Mouse (Mus musculus) heart, embryonic 11.5 days (tissue): ENCODE results near the gene Cyp4f17. TPM values are rescaled to one million over a fixed set of nuclear protein-coding genes. Genes with fewer than 3 reads are reported as not detected.
"Not testable (repeated sequence)": the region's sequence is repeated elsewhere in the genome, so short reads cannot be mapped to it uniquely, and the experiment has no call there.

Experiments
- ATAC-seq: fragments of 200-750 bp; cut with Nextera tagmentation; replicated peaks from 2 replicates; pipeline ENCODE4 v1.8.0; 2017; ENCODE audit warnings: moderate library complexity; ENCODE audit not compliant: insufficient number of reproducible peaks, low FRiP score, low TSS enrichment
- H3K27ac ChIP-seq: fragments of 300-500 bp; sonication (generic); 2 replicates; pipeline ENCODE4 v1.5.1; 2014; ENCODE audit warnings: mild to moderate bottlenecking, low read depth, low read length
- H3K27me3 ChIP-seq: fragments of 300-500 bp; sonication (generic); 2 replicates; pipeline ENCODE4 v1.6.1; 2014; ENCODE audit warnings: mild to moderate bottlenecking, low read length, mixed read lengths; ENCODE audit not compliant: control insufficient read depth, insufficient read depth
- H3K36me3 ChIP-seq: fragments of 300-500 bp; sonication (generic); 2 replicates; pipeline ENCODE4 v1.6.1; 2014; ENCODE audit warnings: mild to moderate bottlenecking, low read length, moderate library complexity, mixed read lengths; ENCODE audit not compliant: control insufficient read depth, insufficient read depth
- H3K4me1 ChIP-seq: fragments of 300-500 bp; sonication (generic); 2 replicates; pipeline ENCODE4 v1.6.1; 2014; ENCODE audit warnings: low read length; ENCODE audit not compliant: control insufficient read depth, insufficient read depth
- H3K4me2 ChIP-seq: fragments of 300-500 bp; sonication (generic); 2 replicates; pipeline ENCODE4 v1.6.1; 2014; ENCODE audit warnings: mild to moderate bottlenecking, moderate library complexity
- H3K4me3 ChIP-seq: fragments of 300-500 bp; sonication (generic); 2 replicates; pipeline ENCODE4 v1.5.1; 2014; ENCODE audit warnings: low read depth, low read length
- H3K9ac ChIP-seq: fragments of 300-500 bp; sonication (generic); 2 replicates; pipeline ENCODE4 v1.6.1; 2014; ENCODE audit warnings: mild to moderate bottlenecking, low read depth, low read length, moderate library complexity
- H3K9me3 ChIP-seq: fragments of 300-500 bp; sonication (generic); replicated peaks from 2 replicates; pipeline ENCODE4 v1.6.1; 2016; ENCODE audit warnings: low read length; ENCODE audit not compliant: control insufficient read depth
- WGBS: fragments of 180-500 bp; shearing (Covaris S2); extraction: QIAGEN DNeasy Blood & Tissue Kit; methylation state at CpG from one replicate; pipeline ENCODE4 v1.1.7; 2014; ENCODE audit not compliant: insufficient replicate concordance; 5-methylcytosine and 5-hydroxymethylcytosine counted together
- polyA plus RNA-seq: library from polyadenylated mRNA; unstranded; fragments of >200 nt; fragmentation: Nextera tagmentation; extraction: Ambion mirVana; gene quantifications from 2 replicates; pipeline ENCODE4 v1.2.1, GENCODE M21; 2014

Gene Cyp4f17
- polyA plus RNA-seq, 1 experiment from 2014 or later = 4.6 TPM

DNA sequence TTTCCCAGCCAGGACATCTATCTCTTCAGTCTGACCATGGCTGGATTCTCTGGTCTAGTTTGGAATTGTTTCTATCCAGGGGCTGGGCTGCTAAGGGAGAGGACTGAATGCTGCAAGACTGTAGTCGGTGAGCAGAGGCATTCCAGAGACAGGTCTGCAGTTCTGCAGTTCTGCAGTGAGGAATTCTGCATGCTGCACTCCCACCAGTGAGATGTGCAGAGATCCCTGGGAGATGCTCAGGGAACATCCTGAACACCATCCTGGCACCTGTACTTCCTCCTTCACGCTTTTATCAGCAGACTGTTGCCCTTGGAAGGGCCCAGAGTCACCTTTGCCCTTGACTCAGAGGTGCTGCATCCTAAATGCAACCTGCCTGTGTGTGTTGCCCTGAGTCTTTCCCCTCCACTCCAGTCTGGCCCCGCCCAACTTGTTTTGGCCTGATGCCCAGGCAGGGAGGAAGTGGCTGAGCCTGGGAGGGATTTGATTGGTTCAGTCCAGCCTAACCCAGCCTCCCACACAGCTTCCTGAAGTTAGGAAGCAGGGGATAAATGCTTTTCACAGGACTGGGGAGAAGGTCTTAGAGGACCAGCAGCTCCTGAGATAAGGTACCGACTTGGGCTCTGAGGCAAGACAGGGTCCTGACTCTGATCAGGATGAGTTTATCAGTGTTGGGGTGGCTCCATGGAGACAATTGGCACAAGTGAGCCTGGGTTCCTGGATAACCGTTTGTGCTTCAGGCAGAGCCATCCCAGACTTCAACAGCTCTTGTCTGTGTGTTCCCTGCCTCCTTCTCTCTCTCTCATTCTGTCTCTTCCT, 30.4 kb downstream of the Cyp4f17 start, which contains the start of gene Cyp4f16:
Gene Cyp4f16 (plus strand): TSS at position 508 of the 816 bp plus-strand sequence.
- H3K4me2 ChIP-seq = peak within 1 kb of the TSS; percentile 62
- H3K27ac ChIP-seq, H3K36me3 ChIP-seq, H3K9me3 ChIP-seq, H3K27me3 ChIP-seq, H3K4me1 ChIP-seq: not testable (repeated sequence)
- peak within 1 kb of the TSS; percentile 4; the same call in 1 of the 2 replicates for H3K9ac ChIP-seq
- 7% methylated on average over 5 of the region's 5 CpGs for WGBS
- ATAC-seq = peak; percentile 82
- peak within 1 kb of the TSS; percentile 41 for H3K4me3 ChIP-seq

DNA sequence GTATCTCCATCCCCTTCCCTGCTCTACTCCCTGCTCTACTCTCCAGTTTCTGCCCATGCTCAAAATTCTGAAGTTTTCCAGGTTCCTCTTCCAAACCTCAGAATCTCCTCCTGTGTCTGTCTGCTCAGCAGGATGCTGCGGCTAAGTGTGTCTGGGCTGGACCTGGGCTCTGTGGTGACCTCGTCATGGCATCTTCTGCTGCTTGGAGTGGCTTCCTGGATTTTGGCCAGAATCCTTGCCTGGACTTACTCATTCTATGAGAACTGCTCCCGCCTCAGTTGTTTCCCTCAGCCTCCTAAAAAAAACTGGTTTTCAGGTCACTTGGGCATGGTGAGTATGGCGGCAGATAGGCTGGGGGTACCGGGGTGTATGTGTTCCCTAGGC, 31.0 kb downstream of the Cyp4f17 start:
- H3K4me2 ChIP-seq = peak overlapping the region; percentile 62
- H3K9me3 ChIP-seq = no peaks in the 10 kb centered on the region
- H3K4me3 ChIP-seq = peak overlapping the region; percentile 41
- H3K27me3 ChIP-seq = no peaks in the 10 kb centered on the region
- no peaks in the 10 kb centered on the region for H3K4me1 ChIP-seq
- peak; percentile 10; the same call in 1 of the 2 replicates for ATAC-seq
- H3K9ac ChIP-seq = peak overlapping the region; percentile 4; the same call in 1 of the 2 replicates
- no peak overlapping the region for H3K27ac ChIP-seq
- no peaks in the 10 kb centered on the region for H3K36me3 ChIP-seq
- WGBS = 67% methylated on average over 5 of the region's 5 CpGs

DNA sequence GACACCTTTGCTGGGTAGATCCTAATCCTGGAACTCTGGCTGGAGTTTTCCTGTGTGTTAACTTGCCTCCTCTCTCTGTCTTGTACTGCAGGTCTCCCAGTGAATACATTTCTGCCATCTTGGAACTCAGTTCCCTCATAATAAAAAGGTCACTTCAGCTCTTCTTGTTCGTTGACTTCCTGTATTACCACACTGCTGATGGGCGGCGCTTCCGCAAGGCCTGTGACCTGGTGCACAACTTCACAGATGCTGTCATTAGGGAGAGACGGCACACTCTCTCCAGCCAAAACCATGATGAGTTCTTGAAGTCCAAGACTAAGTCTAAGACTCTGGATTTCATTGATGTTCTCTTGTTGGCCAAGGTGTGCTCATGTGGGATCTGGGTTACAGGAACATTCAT, 38.9 kb downstream of the Cyp4f17 start:
- 91% methylated on average over 5 of the region's 5 CpGs for WGBS
- ATAC-seq, H3K27ac ChIP-seq, H3K9me3 ChIP-seq, H3K4me2 ChIP-seq, H3K4me3 ChIP-seq, H3K36me3 ChIP-seq, H3K4me1 ChIP-seq, H3K9ac ChIP-seq, H3K27me3 ChIP-seq: not testable (repeated sequence)

DNA sequence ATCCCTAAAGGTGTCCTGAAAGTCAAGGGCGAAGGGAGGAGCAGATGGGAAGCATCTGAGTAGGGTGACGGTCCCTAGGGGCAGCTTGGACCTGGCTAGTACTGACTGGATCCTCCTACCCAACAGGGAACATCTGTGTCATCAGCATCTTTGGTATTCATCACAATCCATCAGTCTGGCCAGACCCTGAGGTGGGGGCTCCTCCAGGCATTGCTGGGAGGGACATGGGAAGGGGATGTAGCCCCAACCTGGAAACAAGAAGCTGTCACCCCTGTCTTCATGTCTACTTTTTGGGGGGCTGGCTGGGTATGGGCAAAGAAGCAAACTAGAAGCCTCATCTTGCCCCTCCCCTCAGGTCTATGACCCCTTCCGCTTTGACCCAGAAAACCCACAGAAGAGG, 44.5 kb downstream of the Cyp4f17 start:
- Histone ChIP-seq H3K4me3 (peak overlapping the region; percentile 25; the same call in 1 of the 2 replicates), H3K4me2 (peak overlapping the region; percentile 64)
- H3K9me3 ChIP-seq, H3K9ac ChIP-seq, H3K27ac ChIP-seq, H3K4me1 ChIP-seq, H3K27me3 ChIP-seq, H3K36me3 ChIP-seq, ATAC-seq: not testable (repeated sequence)
- 80% methylated on average over 3 of the region's 3 CpGs for WGBS

DNA sequence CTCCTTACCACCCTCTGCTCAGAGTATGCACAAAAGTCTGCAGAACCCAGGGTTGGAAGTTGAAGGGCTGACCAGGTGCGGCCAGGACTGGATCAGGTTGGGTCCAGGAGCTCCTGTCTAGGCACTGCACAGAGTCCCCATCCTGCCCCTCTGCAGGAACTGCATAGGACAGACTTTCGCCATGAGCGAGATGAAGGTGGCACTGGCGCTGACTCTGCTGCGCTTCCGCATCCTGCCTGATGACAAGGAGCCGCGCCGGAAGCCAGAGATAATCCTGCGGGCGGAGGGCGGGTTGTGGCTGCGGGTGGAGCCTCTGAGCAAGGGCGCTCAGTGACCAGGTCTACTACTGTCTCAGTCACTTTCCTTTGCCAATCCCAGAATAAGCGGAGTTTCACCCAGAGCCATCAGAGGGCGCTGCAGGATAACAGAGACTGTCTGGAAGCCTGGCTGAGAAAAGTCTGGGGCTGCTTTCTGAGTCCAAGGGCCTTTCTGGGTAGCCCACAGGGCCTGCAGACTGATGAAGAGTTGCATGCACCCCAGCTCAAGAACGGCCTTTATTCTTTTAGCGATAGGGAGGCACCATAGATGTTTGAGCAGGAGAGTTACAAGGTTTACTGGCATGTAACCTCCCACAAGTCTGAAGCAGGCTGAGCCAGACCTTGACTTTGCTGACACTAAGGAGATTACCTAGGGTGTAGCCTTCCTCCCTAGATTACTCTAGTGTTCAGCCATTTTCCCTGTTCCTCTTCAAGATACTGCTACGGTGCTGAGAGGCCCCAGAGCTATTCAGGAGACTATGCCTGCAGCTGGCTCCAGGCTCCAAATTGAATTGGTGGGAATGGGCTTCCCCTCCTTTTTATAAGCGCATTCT, 45.3 kb downstream of the Cyp4f17 start:
- WGBS = 12% methylated on average over 20 of the region's 20 CpGs

DNA sequence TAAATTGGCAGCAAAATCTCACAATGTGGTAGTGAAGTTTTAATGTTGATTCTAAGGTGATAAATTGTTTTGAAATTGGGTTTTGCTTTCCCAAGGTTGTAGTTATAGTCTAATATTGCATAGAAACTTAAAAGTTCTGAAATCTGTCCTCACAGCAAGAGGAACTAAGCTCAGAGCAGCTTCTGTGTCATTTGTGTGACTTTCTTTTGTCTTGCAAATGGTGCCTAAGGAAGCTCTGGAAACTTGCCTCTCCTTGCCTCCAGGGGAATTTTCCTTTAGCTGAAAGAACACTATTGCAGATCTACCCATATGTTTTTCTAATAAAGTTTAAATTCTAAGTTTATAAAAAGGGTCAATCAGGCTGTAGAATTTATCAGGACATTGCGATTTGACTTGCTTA, 47.2 kb downstream of the Cyp4f17 start:
- H3K27ac ChIP-seq, ATAC-seq, H3K4me1 ChIP-seq, H3K9me3 ChIP-seq, H3K36me3 ChIP-seq, H3K27me3 ChIP-seq, H3K4me2 ChIP-seq, H3K4me3 ChIP-seq, H3K9ac ChIP-seq: not testable (repeated sequence)
- 41% methylated on average over 1 of the region's 1 CpGs for WGBS

More for the DNA sequence above, 45.3 kb downstream of the Cyp4f17 start:
- no peaks in the 10 kb centered on the region for H3K27me3 ChIP-seq
- H3K4me3 ChIP-seq = peak overlapping the region; percentile 25
- H3K36me3 ChIP-seq = no peaks in the 10 kb centered on the region
- H3K4me2 ChIP-seq = peak overlapping the region; percentile 64
- ATAC-seq = peak; percentile 49
- no peaks in the 10 kb centered on the region; the same call in 1 of the 2 replicates for H3K4me1 ChIP-seq
- peak overlapping the region; percentile 54 for H3K9ac ChIP-seq
- H3K27ac ChIP-seq = no peak overlapping the region
- H3K9me3 ChIP-seq = no peaks in the 10 kb centered on the region

DNA sequence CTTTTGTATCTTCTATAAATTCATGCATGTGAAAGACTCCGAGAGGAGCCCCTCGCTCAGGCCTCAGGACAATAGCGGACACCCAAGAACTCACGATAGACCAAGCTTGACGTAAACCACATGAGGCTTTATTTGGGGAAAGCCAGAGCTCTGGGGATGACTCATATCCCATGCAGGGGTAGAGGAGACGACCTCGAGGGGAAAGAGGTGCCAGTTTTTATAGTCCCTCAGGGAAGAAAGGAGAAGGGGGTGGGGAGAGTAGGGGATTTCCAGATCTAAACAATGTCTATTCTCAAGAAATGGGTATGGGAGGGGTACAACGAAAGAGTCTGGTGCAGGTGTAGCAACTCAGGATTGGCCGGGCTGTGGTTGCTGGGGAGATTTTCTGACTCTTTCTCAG, 48.5 kb downstream of the Cyp4f17 start:
- H3K4me3 ChIP-seq, H3K27me3 ChIP-seq, H3K9me3 ChIP-seq, H3K4me2 ChIP-seq, ATAC-seq, H3K36me3 ChIP-seq, H3K9ac ChIP-seq, H3K27ac ChIP-seq, H3K4me1 ChIP-seq: not testable (repeated sequence)
- 70% methylated on average over 9 of the region's 9 CpGs for WGBS

DNA sequence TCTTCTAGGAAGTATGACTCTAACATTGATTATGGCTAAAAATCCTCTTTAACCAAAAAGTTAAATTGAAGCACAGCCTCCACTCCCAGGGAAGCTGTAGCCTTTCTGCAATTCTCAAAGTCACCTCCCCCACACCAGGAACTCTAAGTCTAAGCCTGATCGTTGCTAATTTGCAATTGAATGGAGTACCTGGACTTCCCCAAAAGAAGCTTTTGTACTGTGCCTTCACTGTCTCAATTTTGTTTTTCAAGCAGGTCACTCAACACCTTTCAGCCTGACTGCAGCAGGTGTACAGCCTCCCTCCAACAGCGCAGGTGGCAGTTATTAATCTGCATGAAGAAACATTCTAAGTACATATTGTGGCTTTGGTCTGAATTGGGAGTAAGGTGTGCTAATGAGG, 57.5 kb downstream of the Cyp4f17 start:
- not testable (repeated sequence) for H3K9me3 ChIP-seq, H3K27me3 ChIP-seq, H3K4me3 ChIP-seq, H3K27ac ChIP-seq, H3K36me3 ChIP-seq, H3K9ac ChIP-seq, ATAC-seq, H3K4me2 ChIP-seq, H3K4me1 ChIP-seq
- WGBS = 77% methylated on average over 2 of the region's 2 CpGs
